Mouse (Mus musculus) spleen, adult 2 months (tissue): ENCODE data around the gene Foxo3.

ENCODE experiments used
- CTCF ChIP-seq: fragments of 200-500 bp; IDR thresholded peaks from 2 replicates; pipeline ENCODE4 v1.5.1; 2011; ENCODE audit warnings: mild to moderate bottlenecking, inconsistent platforms; ENCODE audit not compliant: insufficient read depth, insufficient read length, insufficient replicate concordance; ENCODE audit errors: extremely low read depth
- POLR2A ChIP-seq: fragments of 200-500 bp; IDR thresholded peaks from 2 replicates; pipeline ENCODE4 v1.6.1; 2011; ENCODE audit warnings: low read depth, low read length, inconsistent platforms

DNA sequence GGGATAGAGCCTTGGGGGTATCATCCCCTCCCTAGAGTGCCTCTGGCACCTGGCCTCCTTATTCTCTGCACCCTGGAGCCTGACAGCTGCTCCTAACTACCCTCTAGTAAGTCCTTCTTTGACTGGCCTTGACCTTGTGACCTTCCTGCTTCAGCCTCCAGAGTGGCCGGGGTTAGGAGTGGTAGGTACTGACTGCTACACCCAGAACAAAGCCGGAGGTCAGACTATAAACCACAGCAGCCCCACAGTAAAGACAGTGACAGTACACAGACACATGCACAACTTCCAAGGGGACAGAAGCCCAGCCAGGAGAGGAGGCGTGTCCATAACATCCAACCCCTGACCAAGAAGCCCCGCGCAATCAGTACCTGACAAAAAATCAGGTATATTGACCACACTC is 106.4 kb downstream of the Foxo3 start:
- TF ChIP-seq POLR2A: no peak
- TF ChIP-seq CTCF: no peak
